Mouse (Mus musculus): ENCODE measurements around the gene Tuba4a.

The Tuba4a gene

DNA sequence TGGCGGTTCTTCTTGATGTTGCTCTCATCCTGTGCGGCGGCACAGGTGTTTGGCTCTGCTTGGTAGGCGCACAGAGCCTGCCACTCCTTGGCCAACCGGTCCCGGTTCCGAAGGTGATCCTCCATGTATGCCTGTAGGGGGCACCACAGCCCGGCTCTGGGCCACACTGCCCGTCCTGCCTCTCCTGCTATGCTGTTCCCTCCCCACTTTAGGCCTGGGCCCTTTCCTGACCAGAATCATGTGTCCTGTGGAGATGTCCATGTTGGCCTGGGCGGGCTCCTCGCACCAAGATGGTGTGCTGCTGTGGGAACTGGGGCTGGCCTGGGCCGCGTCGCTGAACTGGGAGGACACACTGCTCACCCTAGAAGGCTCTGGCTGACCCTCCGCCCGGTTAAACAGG is 33.4 kb upstream of the Tuba4a start:
- H3K4me3 ChIP-seq (replicated peaks; ENCODE audit: low read length): peak overlapping the region; percentile 62
- no peaks in the 10 kb centered on the region for H3K36me3 ChIP-seq (ENCODE audit: insufficient read depth, low read length)
- peaks cover 42% of the 10 kb centered on the region for H3K4me1 ChIP-seq (replicated peaks; ENCODE audit: low read depth, low read length)
- H3K9me3 ChIP-seq (ENCODE audit: low read length): no peaks in the 10 kb centered on the region
- TF ChIP-seq NANOG (IDR thresholded peaks at IDR 0.05; ENCODE audit: borderline replicate concordance, low read length) (no peak), CTCF (conservative IDR thresholded peaks at IDR 0.05; ENCODE audit: low read length) (peak; percentile 35), POU5F1 (IDR thresholded peaks at IDR 0.05; ENCODE audit: borderline replicate concordance, low read length) (no peak)
- H3K27me3 ChIP-seq (ENCODE audit: insufficient read depth, low read length): peaks cover 8% of the 10 kb centered on the region

DNA sequence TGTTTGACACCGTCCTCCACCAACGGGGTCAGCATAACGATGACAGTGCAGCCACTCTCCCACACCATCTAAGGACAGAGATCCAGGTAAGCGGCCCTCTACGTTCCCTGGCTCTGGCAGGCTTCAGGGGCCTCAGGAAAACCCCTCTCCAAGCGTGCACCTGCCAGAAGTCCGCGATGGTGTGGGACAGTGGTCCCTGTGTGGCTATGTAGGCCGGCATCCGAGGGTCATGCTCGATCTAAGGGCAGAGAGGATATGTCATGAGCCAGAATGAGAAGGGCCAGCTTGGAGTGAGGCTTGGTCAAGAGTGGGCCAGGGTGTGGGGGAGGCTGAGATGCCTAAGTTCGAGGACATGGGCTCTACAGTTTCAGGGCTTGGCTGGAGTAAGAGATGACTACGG is 32.6 kb upstream of the Tuba4a start:
- Histone ChIP-seq H3K27me3 (ENCODE audit: insufficient read depth, low read length) (peaks cover 4% of the 10 kb centered on the region; the same call in 1 of the 2 replicates), H3K4me1 (replicated peaks; ENCODE audit: low read depth, low read length) (peaks cover 49% of the 10 kb centered on the region), H3K9me3 (ENCODE audit: low read length) (no peaks in the 10 kb centered on the region), H3K36me3 (ENCODE audit: insufficient read depth, low read length) (no peaks in the 10 kb centered on the region), H3K4me3 (replicated peaks; ENCODE audit: low read length) (peak overlapping the region; percentile 62; the same call in 1 of the 2 replicates)
- TF ChIP-seq NANOG (IDR thresholded peaks at IDR 0.05; ENCODE audit: borderline replicate concordance, low read length): no peak
- no peak for TF ChIP-seq POU5F1 (IDR thresholded peaks at IDR 0.05; ENCODE audit: borderline replicate concordance, low read length)
- TF ChIP-seq CTCF (conservative IDR thresholded peaks at IDR 0.05; ENCODE audit: low read length): no peak

DNA sequence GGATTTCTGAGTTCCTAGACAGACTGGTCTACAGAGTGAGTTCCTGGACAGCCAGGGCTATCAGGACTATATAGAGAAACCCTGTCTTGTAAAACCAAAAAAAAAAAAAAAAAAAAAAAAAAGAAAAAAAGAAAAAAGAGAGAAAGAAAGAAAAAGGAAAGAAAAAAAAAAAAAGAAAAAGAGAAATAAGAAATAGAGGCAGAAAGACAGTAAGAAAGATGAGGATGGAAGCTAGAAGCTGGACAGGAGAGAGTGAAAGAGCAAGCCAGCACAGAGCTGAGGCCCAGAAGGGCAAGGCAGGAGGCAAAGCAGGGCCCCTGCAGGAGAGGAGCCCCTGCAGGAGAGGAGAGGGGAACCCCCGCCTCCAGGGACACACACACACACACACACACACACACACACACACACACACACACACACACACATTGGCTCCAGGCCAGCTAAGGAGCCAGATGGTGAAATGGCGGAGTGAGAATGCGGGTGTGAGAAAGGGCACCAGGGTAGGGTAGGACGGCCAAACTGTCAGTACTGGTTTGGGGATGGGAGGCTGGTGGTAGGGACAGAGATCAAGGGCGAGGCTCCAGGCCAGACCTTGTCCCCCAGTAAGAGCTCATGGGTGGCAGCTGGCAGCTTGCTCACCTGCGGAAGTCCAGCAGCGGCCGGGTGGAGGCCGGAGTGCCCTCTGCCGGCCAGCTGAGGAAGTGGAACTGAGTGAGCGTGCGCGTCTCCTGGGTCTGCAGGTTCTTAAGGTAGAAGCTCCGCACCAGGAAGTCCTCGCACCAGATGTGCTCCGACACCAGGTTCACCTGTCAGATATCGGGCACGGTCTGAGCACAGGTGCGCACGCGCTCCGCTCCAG is 31.7 kb upstream of the Tuba4a start:
- Histone ChIP-seq H3K4me1 (replicated peaks; ENCODE audit: low read depth, low read length) (peaks cover 59% of the 10 kb centered on the region), H3K36me3 (ENCODE audit: insufficient read depth, low read length) (0 out of 2 replicates have a peak, but pooled peaks cover 1% of the 10 kb centered on the region), H3K4me3 (replicated peaks; ENCODE audit: low read length) (peak overlapping the region; percentile 57), H3K27me3 (ENCODE audit: insufficient read depth, low read length) (peaks cover 4% of the 10 kb centered on the region; the same call in 1 of the 2 replicates), H3K9me3 (ENCODE audit: low read length) (no peaks in the 10 kb centered on the region)
- no peak for TF ChIP-seq NANOG (IDR thresholded peaks at IDR 0.05; ENCODE audit: borderline replicate concordance, low read length)
- TF ChIP-seq CTCF (conservative IDR thresholded peaks at IDR 0.05; ENCODE audit: low read length): peak; percentile 80

DNA sequence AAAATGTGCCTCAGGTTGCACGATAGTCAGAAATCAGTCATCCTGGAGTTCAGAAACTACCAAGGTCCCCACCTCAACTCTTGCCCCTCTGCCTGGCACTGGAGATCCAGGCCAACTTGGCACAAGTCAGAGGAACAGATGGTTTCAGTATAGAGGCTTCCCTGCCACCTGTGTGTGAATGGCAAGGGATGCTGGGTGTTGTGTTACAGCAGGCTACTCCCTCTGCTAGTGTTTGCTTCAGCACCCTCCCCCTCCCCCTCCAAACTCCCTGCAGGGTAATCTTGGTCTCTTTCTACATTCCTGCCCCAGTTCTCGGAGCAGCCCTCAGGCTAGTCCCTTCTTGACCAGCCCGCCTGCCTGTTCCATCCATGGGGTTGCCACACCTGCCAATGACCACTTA is 30.8 kb upstream of the Tuba4a start:
- no peak for TF ChIP-seq NANOG (IDR thresholded peaks at IDR 0.05; ENCODE audit: borderline replicate concordance, low read length)
- TF ChIP-seq POU5F1 (IDR thresholded peaks at IDR 0.05; ENCODE audit: borderline replicate concordance, low read length): no peak
- TF ChIP-seq CTCF (conservative IDR thresholded peaks at IDR 0.05; ENCODE audit: low read length): no peak
- H3K4me3 ChIP-seq (replicated peaks; ENCODE audit: low read length): no peak overlapping the region
- H3K27me3 ChIP-seq (ENCODE audit: insufficient read depth, low read length): peaks cover 4% of the 10 kb centered on the region; the same call in 1 of the 2 replicates
- H3K36me3 ChIP-seq (ENCODE audit: insufficient read depth, low read length): 0 out of 2 replicates have a peak, but pooled peaks cover 6% of the 10 kb centered on the region
- H3K9me3 ChIP-seq (ENCODE audit: low read length): no peaks in the 10 kb centered on the region
- H3K4me1 ChIP-seq (replicated peaks; ENCODE audit: low read depth, low read length): peaks cover 67% of the 10 kb centered on the region

DNA sequence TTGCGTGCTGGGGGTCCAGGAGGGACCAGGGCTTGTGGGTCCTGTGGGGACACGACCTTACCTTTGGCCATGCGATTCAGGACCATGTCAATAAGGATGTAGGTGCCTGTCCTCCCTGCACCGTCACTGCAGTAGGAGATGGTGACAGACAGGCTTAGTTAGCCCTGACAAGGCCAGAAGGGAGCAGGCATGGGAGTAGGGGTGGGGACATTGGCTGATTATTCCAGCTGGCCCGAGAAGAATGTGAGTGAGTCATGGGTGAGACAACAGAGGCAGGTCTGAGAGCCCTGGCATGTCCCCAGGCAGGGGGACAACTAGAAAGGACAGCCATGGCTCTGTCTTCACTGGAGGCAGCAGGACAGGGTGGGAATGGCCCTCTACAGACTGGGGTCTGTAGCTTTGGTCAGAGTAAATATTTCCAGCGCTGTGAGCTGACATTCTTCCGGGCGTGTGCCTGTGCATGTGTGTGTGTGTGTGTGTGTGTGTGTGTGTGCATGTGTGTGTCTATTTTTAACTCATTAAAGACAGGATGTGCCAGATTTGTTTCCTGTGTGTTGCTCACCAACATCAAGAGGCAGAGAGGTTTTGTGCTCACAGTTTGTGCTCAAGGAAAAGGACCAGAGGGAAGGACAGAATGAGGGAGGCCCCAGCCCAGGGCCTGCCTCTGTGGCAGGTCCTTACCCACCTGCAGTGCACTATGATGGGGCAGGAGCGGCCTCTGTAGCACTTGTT is 28.5 kb upstream of the Tuba4a start:
- H3K4me1 ChIP-seq (replicated peaks; ENCODE audit: low read depth, low read length): peaks cover 77% of the 10 kb centered on the region
- TF ChIP-seq POU5F1 (IDR thresholded peaks at IDR 0.05; ENCODE audit: borderline replicate concordance, low read length): no peak
- TF ChIP-seq CTCF (conservative IDR thresholded peaks at IDR 0.05; ENCODE audit: low read length): no peak
- TF ChIP-seq NANOG (IDR thresholded peaks at IDR 0.05; ENCODE audit: borderline replicate concordance, low read length): no peak
- peaks cover 18% of the 10 kb centered on the region for H3K36me3 ChIP-seq (ENCODE audit: insufficient read depth, low read length)
- no peaks in the 10 kb centered on the region for H3K9me3 ChIP-seq (ENCODE audit: low read length)
- 0 out of 2 replicates have a peak overlapping the region, but pooled peaks have one; percentile 29 for H3K4me3 ChIP-seq (replicated peaks; ENCODE audit: low read length)
- H3K27me3 ChIP-seq (ENCODE audit: insufficient read depth, low read length): peaks cover 4% of the 10 kb centered on the region; the same call in 1 of the 2 replicates

DNA sequence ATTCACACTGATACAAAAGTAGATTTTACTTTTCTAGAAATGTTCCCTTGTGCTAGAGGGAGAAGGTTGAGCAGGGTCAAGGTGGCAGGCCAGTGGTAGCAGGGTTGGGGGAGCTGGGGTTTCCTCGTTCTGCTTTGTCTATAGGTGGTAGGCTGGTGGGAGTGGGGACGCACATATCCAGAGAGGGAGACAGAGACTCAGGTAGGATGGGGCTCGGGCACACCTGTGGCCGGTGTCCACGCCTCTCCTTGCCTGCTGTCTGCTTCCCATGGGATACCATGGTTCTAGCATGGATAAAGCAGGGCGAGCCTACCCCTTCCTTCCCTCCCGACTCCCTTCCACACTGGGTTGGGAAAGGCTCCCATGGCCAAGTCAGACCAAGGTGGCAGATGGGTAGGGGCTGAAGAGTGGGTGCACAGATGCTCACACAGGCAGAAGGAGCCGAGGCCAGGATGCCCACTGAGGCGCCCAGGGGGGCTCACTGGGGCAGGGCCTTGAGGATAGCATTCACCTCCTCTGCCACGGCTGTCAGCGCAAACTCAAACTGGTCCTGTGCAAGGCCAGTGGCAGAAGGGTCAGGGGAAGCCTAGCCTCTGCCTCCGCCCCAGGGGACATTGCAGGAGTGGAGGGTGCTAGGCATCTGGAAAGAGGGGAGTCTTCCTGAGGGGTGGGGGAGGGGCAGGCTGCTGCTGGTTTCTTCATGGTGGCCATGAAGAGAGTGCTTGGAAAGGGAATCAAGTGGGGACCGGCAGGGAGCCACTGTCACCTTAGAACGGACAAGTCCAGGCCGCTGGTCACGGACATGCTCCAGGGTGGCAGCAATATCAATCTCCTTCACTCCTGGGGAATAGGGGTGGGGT is 27.6 kb upstream of the Tuba4a start:
- Histone ChIP-seq H3K9me3 (ENCODE audit: low read length) (no peaks in the 10 kb centered on the region), H3K27me3 (ENCODE audit: insufficient read depth, low read length) (peaks cover 1% of the 10 kb centered on the region; the same call in 1 of the 2 replicates), H3K36me3 (ENCODE audit: insufficient read depth, low read length) (peaks cover 24% of the 10 kb centered on the region), H3K4me3 (replicated peaks; ENCODE audit: low read length) (peak overlapping the region; percentile 29; the same call in 1 of the 2 replicates), H3K4me1 (replicated peaks; ENCODE audit: low read depth, low read length) (peaks cover 71% of the 10 kb centered on the region)
- no peak for TF ChIP-seq POU5F1 (IDR thresholded peaks at IDR 0.05; ENCODE audit: borderline replicate concordance, low read length)
- no peak for TF ChIP-seq NANOG (IDR thresholded peaks at IDR 0.05; ENCODE audit: borderline replicate concordance, low read length)
- no peak for TF ChIP-seq CTCF (conservative IDR thresholded peaks at IDR 0.05; ENCODE audit: low read length)

DNA sequence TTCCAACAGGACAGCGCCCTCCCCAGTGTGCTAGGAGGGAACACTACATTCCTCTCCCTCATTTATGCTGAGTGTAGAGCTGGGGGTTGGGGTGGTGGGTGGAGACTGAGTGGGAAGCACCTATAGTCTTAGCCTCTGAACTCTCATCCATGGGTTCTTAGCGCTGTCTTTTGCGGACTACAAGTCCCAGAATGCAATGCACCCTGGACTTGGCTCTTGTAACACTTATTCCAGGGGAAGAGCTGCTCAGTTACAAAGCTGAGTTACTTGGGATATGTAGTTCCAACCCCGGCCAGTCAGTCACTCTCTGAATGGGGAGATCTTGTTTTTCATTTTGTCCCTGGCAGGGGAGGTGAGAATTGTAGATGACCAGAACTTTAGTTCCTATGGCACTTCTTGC is 25.2 kb upstream of the Tuba4a start:
- peaks cover 42% of the 10 kb centered on the region for H3K36me3 ChIP-seq (ENCODE audit: insufficient read depth, low read length)
- TF ChIP-seq NANOG (IDR thresholded peaks at IDR 0.05; ENCODE audit: borderline replicate concordance, low read length) (no peak), CTCF (conservative IDR thresholded peaks at IDR 0.05; ENCODE audit: low read length) (no peak), POU5F1 (IDR thresholded peaks at IDR 0.05; ENCODE audit: borderline replicate concordance, low read length) (no peak)
- 0 out of 2 replicates have a peak overlapping the region, but pooled peaks have one; percentile 29 for H3K4me3 ChIP-seq (replicated peaks; ENCODE audit: low read length)
- peaks cover 64% of the 10 kb centered on the region for H3K4me1 ChIP-seq (replicated peaks; ENCODE audit: low read depth, low read length)
- no peaks in the 10 kb centered on the region for H3K27me3 ChIP-seq (ENCODE audit: insufficient read depth, low read length)
- H3K9me3 ChIP-seq (ENCODE audit: low read length): no peaks in the 10 kb centered on the region

Data from E14TG2a.4 (cell line).